Mouse (Mus musculus) retina, postnatal 7 days (tissue): Measurements from ENCODE around the gene Gpr35.
"Not testable (repeated sequence)": the region's sequence is repeated elsewhere in the genome, so short reads cannot be mapped to it uniquely, and the experiment has no call there.

Experiments
- DNase-seq: peaks from one replicate; pipeline ENCODE4 v3.0.0-alpha.2; 2012; ENCODE audit warnings: low read depth, low spot score

Gpr35 gene

DNA sequence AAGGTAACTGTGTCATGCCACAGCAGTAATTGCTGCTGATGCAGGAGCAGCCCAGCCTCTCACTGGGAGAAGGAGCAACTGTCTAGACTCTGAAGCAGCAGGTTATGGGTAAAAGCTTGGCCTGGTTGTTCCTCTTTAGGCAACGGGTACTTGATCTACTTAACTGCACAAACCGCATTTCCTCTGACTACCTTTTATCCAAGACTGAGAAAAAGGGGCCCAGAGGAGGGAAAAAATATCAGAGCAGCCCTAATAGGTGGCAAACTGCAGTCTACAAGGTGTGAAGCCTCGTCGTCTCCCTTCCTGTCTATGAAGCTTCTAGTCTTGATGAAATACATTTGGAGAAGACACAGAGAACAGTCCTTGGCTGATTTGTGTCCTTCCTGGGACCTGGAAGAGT is 17.1 kb upstream of the Gpr35 start:
- DNase-seq, result no peak

DNA sequence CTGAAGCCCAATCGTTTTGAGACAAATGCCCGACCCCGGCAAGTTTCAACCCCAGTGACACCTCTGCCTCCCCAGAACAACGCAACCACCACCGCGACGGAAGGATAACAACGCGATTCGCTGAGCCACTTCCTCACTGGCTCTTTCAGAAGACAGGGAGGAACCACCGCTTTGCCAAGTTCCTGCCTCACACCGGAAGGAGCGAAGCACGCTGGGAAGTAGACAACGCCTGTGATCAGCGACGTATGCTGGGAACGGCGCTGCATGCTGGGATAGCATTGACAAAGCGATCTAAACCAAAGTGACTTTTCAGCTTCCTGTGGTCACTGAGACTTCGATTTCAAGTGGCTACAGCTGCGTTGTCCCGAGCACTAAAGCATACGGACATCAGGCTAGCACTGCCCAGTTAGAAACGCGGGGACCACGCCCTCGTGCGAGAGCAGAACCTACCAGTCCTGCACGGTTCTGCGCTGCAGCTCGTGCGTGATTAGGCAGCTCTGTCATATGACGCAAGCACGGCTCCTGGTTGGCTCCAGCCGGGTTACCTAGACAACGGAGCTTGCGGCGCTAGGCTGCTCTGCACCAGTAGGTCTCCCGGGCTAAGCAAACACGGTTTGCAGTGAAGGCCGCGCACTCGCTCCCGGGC is 16.4 kb upstream of the Gpr35 start, which contains the start of gene Capn10:
TSS of gene Capn10 (plus strand) at position 195 of the 646 bp plus-strand sequence.
- peak; percentile 91 for DNase-seq

DNA sequence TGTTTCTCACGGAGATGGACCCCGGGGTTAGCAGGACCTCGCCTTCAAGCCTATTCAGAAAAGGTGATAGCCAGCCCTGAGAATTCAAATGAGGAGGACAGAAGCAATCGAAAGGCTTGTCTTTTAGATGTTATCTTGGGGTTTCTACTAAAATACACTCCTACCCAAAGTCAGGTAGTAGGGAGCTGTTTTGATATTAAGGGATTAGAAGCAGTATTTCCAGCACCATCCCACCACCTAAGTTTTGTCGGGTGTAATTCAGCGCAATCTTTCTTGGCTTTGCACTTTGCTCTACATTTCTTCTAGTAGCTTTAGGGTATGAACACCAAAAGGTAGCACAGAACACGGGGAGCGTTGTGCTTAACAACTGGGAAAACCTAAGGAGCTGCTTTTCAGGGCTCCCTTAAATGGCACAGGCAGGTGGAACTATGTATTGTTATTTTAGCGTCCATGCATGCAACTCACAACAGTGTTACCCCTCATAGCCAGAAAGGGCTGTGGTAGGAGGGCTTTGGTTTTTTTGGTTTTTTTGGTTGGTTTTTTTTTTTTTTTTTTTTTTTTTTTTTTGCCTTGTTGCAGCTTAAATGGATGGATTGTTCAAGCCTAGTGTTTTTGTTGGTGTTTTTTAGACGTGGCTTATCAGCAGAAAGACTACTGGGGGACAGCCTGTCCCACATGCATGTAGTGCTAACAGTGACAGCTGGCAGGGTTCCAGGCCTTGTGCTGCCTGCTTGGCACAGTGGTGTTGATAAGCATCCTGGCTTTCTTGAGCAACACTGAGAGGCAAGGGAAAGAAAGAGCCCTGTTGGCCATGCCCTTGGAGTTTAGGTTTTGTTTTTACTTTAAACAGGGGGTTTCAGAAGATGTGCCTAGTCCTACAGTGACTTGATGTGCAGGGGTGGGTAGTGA is 15.4 kb upstream of the Gpr35 start:
- DNase-seq, result no peak

DNA sequence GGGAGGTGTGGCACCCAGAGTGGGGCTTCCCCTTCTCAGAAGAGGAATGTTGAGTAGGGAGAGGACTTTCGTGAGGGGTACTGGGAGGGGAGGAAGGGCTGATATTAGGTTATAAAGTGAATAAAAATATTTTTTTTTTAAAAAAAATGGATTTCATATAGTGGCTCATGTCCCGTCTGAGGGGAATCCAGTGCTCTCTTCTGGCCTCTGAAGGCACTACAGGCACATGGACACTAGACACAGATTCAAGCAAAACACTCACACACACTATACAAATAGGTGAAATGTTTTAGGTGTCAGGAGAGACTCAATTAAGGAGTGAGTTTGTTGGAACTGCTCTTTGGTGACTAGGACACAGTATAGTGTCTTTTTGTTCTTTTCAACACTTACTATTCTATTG is 14.7 kb upstream of the Gpr35 start:
- no peak for DNase-seq

DNA sequence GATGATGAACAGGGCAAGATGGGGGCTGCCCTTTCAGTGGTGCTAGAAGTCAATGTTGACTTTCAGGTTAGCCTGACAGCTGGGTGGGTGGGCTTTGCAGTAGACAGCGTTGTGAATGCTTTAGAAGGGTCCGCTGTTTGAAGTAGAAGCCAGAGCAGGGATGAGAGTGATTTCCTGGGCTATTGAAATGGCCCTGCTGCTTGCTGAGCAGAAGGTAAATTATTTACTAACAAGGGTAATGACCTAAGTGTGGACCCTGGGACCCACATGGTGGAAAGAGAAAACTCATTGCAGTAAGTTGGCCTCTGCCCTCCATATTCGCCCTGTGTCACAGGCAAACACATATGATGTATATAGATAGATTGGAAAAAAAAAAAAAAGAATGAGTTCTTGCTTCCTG is 14.2 kb upstream of the Gpr35 start:
- no peak for DNase-seq

DNA sequence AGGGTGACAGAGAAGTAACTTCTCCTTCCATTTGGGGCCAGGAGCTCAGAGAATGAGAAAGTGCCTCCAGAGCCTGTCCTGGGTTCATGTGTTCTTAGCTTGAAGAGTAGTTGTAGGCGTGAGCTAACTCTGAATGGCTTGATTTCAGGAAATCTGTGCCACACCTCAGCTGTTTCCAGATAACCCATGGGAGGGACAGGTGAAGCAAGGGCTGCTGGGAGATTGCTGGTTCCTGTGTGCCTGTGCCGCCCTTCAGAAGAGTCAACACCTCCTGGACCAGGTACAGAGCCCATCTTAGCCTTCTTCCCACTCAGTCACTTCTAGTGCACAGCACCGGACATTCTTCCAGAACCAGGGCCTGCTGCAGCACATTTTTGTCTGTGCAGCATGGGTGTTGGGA is 12.9 kb upstream of the Gpr35 start:
- no peak for DNase-seq

DNA sequence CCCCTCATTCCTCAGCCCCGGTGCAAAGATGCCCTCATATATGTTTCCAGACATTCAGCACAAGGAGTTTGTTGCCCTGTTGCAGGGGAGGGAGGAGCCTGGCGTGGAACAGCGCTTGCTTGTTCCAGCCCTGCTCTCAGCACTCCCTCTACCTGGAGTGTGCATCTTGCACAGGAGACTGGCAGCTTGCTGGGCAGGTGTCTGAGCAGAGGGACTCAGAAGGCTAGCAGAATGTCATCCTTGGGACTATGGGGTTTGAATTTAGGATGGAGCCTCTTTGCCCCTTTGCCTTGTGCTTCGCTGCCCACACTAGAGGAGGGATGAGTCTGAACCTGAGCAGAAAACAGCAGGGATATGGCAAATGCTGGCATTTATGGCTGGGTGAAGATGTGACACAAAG is 10.9 kb upstream of the Gpr35 start:
- DNase-seq, result no peak

DNA sequence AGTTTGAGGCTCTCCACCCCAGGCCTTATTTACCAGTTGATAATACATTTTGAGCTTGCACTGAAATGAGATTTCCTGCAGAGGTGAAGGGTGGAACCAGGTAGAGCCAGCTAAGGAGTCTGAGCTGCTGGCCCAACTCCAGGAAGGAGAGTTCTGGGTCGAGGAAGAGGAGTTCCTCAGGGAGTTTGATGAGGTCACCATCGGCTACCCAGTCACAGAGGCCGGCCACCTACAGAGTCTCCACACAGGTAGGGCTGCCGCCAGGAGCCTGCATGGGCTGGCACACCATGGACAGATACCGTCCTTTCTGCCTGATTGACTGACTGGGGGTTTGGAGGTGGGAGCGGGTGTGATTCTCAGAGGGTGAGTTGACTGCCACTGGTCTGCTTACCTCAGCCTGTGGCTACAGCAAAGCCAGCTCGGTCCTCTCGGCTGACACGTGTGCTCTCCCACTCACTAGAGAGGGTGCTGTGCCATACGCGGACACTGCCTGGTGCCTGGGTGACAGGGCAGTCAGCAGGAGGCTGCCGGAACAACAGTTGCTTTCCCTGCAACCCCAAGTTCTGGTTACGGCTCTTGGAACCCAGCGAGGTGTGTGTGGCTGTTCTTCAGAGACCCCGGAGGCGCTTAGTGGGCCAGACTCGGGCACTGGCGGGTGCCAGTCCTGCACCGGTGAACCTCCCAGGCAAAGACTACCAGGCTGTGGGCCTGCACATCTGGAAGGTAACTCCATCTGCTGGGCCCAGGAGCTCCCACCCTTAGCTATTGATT is 7.3 kb upstream of the Gpr35 start:
- no peak for DNase-seq

DNA sequence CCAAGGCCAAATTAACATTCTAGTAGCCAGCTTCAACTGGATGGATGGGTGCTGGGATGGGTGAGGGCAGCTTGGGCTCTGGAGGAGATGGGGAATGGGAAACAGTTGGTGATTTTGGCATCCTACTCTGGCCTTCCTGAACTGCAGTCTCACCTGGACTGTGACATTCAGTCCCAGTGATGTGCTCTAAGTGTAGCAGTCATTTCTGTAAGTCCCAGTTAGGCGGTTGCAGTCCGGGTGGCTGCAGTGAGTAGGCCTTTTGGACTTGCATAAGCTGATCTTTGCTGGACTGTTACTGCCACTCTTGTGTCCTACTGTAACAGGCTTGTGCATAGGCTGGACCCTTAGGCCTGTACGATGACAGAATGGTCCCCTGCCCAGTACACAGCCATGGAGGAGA is 2.7 kb upstream of the Gpr35 start:
- no peak for DNase-seq

DNA sequence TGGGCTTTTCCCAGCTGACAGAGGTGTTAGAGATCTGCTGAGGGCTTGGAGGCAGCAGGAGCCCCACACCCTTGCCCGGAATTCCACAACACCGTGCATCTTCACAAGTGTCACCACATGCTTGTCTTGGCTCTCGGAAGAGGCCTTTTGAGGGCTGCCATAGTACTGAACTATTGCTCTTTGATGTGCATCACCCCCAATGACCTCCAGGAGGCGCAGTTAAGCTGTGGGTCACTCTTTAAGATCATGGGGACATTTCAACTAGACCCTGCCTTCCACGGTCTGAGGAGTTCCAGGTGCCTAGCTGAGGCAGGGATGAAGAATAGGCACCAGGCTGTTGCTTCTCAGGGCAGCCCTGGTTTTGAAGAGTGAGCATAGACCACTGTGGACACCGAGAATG is 1.2 kb upstream of the Gpr35 start:
- DNase-seq, result no peak

DNA sequence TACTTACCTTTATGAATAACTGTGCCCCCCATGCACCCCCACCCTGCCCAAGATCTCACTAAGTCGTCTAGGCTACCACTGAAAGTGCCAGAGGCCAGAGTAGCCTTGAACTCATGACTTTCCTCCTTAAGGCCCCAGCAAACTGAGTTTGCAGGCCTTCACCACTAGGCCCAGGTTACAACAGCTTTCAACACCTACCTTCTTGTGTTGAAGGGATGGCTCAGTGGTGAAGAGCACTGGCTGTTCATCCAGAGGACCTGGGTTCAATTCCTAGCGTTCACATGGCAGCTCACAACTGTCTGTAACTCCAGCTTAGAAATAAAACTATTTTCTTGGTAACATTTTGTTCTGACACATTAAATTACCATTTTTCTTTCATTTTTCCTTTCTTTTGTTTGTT is 3.0 kb downstream of the Gpr35 start:
- DNase-seq, result no peak

DNA sequence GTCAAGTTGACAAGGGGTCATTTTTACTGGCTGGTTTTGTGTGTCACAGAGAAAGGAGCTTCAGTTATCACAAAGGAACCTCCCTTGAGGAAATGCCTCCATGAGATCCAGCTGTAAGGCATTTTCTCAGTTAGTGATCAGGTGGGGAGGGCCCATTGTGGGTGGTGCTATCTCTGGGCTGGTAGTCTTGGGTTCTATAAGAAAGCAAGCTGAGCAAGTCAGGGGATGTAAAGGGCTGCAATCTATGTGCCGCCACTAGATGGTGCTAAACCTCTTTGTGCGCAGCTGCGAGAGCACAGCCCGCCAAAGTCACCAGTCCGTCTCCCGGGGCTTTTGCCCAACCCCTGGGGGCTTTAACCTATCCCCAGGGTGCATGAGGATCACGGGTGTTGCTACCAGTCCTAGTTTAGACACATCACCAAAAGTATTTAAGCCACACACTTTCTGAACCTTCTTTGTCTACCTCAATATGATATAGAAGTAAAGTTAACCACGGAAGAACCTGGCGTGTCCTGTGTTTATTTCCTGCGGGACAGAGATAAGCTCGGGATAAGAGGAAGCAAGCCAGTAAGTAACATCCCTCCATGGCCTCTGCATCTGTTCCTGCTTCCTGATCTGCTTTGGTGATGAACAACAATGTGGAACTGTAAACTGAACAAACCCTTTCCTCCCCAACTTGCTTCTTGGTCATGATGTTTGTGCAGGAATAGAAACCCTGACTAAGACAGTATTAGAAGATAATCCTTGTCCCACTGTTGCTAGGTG is 6.1 kb downstream of the Gpr35 start:
- DNase-seq, result not testable (repeated sequence)

DNA sequence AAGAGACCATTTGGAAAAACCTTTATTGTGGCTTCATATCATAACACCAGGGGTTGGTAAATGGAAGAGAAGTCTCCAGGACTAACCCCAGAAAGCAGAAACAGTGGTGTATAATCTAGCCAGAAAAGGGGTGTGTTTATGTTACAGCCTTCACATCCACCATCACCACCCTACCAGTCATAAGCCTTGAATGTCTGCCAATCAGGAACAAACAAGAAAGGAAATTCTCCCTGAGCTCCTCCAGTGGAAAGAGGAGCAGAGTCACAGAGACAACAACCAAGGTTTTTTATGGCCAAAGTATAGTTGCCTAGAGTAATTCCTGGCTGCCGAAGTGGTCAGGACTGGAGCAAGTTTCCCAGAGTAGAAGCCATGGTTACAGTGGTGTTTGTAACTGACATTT is 8.3 kb downstream of the Gpr35 start:
- no peak for DNase-seq

DNA sequence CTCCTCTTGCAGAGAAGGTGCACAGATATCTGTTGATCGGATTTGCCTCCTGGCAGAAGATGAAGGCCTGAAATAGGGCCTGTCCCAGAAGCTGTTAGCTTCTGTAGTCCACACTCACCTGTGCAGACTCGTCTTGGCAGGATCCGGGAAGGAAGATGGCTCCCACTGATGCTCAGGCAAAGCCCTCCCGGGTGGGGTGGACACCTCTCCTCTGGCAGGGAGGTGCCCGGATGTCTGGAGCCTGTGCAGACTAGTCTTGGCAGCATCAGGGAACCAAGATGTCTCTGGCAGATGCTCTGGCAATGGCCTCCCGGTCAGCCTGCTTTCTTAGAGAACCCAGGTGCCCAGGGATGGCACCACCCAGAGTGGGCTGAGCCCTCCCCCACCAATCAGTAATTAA is 20.1 kb downstream of the Gpr35 start:
- not testable (repeated sequence) for DNase-seq

DNA sequence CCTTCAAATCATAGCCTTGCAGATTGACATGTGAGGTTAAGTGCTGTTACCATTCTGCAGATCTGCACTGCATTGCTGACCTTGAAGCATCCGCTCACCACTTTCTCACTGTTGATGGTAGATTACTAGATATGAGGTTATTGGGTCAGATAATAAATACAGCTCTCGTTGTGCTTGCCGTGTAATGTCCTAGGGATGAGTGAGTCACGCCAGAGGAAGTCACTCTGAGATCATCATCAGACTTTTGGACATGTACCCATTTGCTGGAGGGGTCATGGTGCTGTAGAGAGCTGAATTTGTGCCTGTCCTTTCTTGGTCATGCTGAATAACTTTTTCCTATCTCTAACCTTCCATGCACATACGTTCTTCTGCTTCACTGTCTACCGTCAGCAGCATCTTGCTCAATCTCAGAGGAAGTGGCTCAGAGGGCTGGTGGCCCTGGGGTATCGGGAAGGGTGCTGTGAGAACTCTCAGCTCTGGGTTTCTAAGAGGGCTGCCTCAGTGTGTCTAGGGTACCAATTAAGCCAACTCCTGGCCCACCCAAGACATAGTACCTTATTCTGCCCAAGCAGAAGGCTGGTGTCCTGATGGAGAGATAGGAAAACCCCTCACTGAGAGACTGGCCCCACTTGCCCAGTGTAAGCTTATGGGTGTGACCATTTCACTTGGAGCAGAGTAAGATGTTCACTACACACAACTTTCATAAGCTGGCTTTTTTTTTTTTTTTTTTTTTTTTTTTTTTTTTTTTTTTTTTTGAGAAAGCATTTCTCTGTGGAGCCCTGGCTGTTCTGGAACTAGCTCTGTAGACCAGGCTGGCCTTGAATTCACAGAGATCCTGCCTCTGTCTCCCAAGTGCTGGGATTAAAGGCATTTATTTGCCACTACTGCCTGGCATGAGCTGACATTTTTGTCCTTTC is 21.5 kb downstream of the Gpr35 start:
- no peak for DNase-seq

DNA sequence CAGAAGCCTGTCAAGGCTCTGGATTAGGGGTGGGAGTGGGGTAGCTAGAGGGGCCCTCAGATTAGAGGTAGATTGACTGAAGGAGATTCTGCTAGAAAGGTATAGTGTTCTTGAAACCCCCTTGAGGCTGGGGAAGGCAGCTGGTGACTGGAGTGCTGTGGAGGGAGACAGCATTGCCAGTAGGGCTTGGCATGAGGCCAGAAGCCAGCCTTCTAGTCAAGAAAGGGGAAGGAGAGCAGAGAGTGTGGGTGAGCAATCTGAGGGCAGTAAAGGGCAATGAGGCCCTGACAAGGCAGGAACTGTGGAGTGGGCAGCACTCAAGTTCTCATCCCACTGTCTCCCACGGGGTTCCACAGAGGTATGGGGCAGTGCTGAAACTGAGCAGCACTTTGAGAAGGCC is 22.2 kb downstream of the Gpr35 start:
- no peak for DNase-seq

DNA sequence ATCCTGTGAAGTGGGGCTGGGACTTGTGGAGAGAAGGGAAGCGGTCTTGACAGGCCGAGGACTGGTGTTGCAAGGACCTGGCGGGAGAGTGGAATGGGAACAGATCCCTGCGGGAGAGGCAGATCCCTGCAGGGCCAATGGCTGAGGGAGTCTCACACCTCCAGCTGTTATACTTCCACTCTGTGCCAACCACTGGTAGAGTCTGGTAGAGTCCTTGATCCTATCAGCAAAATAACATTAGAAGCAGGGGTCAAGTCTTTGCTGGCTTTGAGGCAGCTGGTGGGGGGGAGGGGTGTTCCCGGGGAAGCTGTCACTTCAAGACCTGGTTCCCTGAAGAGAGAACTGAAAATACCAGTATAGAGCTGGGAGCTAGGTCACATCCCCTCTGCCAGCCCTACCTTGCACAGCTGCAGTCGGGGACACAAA is 25.5 kb downstream of the Gpr35 start:
- DNase-seq, result peak; percentile 14

DNA sequence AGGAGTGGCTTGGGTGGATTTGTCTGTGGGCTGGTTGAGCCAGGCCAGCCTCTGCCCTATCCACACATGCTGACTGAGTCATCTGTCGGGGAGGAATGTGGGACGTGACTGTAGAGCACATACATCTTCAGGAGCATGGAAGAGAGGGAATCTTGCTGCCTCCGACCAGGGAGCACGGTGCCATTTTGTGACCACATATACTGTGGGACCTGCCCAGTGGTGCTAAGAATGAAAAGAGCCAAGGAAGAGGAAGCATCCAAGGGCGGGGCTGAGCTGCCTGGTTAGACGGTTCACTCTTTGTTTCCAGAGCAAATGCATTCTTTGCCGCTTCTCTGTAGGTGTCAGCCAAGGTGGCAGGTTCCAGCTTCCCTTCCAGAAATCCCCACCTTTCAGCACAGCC is 28.0 kb downstream of the Gpr35 start:
- no peak for DNase-seq

DNA sequence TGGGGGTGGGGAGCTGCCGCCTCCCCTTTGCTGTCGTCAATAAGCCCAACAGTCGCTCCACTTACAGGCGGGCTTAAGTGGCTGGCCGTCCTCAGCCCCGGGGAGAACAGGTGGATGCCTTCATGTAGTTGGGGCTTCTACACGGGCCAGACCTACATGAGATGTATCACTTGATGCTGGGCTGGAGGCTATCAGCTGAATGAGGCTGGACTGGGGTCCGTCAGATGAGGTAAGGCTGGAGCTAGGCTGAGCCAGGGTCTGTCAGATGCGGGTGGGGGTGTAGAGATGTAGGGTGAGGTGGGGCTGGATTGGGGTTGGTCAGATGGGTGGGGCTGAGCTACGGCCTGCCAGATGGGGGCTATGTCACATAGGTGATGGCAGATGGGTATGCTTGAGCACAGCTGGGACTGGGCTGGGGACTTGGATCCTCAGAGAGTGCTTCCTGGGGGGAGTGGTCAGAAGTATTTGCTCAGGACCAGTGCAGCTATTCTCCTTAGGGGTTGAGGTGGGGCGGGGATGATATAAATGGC is 28.5 kb downstream of the Gpr35 start:
- DNase-seq, result no peak
